Mouse (Mus musculus) granulocyte monocyte progenitor cell, adult 5-6 weeks (primary cell): ENCODE measurements around the gene Fastkd5. TPM values are rescaled to one million over a fixed set of nuclear protein-coding genes. Genes with fewer than 3 reads are reported as not detected.

Source experiments
- ATAC-seq: replicated peaks from 2 replicates; pipeline ENCODE4 v1.8.0; 2016; ENCODE audit warnings: mild to moderate bottlenecking, moderate TSS enrichment, inconsistent platforms; ENCODE audit not compliant: poor library complexity, severe bottlenecking
- total RNA-seq, 2 experiments: library from RNA; stranded (forward) in 1 of 2; stranded (reverse) in 1 of 2; fragments of 200-712, 200-1000 nt in 1 of 2; fragments of >200 nt in 1 of 2; fragmentation: Nextera tagmentation in 1 of 2; gene quantifications; 2 replicates each; pipeline ENCODE4 v1.2.3; 2014 to 2017

Fastkd5 gene
- total RNA-seq, 2 experiments from 2014 or later, result 16.3 to 19.3 TPM

DNA sequence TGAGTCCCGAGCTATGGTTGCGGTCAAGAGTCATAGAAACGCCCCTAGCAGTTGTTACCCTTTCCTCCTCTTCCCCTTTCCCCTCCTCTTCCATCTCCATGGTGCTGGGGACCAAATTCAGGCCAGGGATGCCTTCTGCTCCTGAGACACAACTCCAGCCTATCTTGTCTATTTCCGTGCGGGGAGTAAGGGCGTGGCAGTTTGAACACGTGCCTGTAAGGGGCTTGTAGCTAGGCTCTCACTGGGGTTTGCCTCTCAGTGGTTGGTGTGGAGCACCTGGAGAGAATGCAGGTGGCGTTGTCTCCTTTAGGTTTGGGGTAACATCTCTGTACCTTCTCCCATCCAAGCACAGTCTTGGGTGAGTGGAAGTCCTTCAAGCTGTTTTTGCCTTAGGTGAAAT lies 50.0 kb downstream of the Fastkd5 start:
- ATAC-seq, result peak; percentile 37

DNA sequence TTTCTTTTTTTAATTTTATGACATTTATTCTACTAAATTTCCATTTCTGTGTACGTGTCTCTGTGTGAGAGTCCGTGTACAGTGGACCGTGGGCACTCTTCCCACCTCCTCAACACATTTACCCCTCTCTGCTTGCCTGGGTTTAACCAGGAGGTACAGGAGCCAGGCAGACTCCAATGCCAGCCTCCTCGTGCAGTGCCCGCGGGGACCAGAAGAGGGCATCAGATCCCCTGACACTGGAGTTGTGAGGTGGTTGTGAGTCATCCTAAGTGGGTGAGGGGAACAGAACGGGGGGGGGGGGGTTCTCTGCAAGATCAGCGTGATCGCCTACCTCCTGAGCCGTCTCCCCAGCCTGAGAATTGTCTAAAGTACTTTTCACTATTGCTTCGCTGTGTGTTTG lies 51.7 kb downstream of the Fastkd5 start:
- peak; percentile 57 for ATAC-seq

DNA sequence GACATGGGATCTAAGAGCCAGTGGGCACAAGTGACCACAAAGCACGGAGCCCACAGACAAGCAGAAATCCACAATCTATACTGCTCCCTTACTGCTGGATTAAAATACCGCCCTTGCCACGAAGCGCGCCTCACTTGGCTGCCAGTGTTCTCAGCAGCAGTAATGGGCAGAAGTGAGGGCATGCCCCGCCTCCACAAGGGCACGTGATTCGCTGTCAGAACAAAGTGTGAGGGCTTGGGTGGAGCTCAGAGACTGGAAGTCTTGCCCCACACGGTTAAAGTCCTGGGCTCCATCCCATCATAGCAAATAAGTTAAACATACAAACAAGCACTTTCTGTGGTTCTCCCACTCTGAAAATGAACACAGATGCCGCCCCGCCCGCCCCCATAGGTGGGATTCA lies 52.2 kb downstream of the Fastkd5 start:
- ATAC-seq, result peak; percentile 61

DNA sequence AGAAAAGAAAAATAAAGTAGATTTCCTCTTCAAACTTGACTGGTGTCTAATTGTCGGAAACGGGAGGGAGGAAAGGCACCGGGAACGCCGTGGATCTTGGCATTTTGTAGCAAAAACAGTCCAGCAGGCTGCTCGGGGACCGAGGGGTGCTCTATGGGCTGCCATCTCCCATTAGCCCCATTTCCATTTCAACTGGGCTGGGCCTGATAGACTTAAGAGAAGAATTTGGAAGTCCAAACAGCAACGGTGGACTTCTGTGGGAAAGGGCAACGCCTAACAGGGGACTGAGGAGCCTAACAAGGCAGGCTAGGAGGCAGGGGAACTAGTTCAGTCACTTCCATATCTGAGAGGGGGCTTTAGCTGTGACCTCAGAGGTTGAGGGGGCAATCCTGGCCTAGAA lies 52.8 kb downstream of the Fastkd5 start:
- ATAC-seq, result no peak

DNA sequence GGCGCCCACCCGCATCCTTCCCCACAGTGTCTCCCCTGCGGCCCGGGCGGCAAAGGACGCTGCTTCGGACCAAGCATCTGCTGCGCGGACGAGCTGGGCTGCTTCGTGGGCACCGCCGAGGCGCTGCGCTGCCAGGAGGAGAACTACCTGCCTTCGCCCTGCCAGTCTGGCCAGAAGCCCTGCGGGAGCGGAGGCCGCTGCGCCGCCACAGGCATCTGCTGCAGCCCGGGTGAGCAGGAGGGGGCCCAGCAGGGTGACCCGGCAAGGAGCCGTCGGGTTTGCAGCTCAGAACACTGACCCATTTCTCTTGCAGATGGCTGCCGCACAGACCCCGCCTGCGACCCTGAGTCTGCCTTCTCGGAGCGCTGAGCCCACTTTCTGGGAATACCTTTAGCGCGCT lies 53.3 kb downstream of the Fastkd5 start:
- ATAC-seq, result peak; percentile 16; the same call in 1 of the 2 replicates

DNA sequence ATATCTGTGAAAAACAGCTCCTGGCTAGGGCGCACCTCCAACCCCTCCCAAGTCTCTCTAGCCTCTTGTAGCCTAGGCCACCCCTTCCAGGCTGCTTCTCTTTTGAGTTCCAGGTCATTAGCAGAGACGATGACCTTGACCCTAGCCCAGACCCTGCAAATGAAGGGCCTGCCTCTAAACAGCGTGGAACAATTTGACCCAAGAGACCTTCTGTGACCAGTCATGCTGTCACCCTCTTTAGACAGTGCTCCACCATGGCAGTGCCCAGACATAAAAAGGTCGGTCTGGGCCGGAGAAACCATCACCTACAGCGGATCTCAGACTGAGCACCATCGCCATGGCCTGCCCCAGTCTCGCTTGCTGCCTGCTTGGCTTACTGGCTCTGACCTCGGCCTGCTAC lies 54.0 kb downstream of the Fastkd5 start, which contains the start of gene Oxt:
Oxt (plus strand) TSS at position 301 of the 400 bp plus-strand sequence.
- no peak for ATAC-seq

DNA sequence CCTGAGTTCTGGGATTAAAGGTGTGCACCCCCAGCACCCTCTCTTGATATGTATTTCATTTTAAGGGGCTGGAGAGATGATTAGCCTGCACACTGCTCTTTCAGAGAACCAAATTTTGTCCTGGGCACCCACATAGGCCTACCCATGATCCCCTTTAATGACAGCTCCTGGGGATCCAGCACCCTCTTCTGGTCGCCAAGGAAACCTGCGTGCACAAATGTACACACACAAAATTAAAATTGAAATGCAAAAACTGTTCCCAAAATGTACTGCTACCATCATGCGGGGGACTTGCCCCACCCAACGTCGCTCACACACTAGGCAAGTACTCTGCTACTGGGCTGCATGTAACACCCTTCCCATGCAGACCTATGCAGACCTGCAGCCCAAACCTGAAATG lies 54.9 kb downstream of the Fastkd5 start:
- ATAC-seq, result no peak

DNA sequence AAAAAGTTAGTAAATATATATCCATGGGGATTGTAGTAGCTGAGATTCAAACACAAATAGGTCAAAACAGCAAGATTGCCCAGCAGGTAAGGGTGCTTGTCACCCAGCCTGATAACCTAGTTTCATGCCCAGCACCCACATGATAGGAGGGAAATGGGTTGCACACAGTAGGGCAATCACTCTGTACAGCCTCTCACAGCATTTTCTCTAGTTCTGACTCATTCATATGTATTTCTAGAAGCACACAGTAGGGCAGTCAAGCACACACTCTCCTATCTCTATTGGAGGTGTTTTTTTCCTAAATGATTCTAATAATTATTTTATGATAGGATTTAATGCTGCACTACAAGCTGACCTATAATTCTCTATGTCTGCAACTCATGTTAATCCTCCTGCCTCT lies 59.9 kb downstream of the Fastkd5 start:
- ATAC-seq, result no peak

DNA sequence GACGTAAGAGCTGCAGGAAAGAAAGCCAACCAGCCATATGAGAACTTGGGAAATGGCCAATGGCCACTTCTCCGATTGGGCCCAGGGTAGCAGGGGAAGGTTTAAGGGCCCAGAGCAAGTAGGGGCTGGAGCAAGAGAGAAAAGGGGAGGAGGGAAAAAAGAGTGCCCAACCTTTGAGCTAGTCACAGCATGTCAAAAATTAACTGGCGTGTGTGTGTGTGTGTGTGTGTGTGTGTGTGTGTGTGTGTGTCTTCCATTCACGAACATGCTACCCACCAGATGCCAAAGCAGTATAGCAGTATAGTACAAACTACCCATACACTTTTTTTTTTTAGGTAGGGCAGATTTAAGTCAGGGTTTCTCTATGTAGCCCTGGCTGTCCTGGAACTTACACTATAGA lies 60.9 kb downstream of the Fastkd5 start:
- ATAC-seq, result no peak

DNA sequence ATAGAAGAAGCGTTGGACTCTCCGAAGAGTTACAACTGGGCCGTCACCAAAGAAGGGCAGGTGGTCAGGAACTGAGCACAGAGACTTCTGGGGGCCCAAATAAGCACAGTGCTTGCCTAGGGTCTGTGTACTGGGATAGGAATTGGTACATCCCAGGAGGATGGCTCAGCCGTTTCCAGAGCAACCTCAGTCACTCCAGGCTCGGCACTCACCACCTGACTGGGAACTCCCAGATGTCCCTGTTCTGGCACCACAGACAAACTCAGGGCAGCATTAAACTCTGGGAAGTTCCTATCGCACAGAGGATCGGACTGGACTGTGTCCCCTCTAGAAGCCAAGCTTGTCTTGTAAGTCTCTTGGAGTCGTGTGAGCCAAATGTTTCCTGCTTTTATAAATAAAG lies 64.8 kb downstream of the Fastkd5 start:
- ATAC-seq, result no peak

DNA sequence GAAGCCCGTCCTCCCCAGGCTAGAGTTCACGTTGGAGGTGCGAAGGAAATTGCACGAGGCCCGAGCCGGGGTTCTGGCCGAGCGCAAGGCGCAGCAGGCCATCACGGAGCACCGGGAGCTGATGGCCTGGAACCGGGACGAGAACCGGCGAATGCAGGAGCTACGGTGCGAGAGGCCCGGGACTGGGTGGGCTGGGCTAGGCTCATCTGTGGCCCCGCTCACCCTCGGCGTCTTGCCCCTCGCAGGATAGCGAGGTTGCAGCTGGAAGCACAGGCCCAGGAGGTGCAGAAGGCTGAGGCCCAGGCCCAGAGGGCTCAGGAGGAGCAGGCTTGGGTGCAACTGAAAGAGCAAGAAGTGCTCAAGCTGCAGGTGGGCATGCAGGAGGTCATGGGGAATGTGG lies 65.8 kb downstream of the Fastkd5 start:
- ATAC-seq, result peak; percentile 18

Other genes with a start within 250 kb of the Fastkd5 start
- 3.2 TPM in 1 of 2 replicates, not detected in the other for gene Cpxm1, start 232.5 kb downstream of the Fastkd5 start, total RNA-seq (2014; fragmentation: Nextera tagmentation)
- 0.99 TPM in 1 of 2 replicates, not detected in the other for gene Cpxm1, start 232.5 kb downstream of the Fastkd5 start, total RNA-seq (2017)
- not detected in 2 replicates for gene Gm28372, start 224.8 kb downstream of the Fastkd5 start, total RNA-seq (2014; fragmentation: Nextera tagmentation)
- not detected in 2 replicates for gene Gm28372, start 224.8 kb downstream of the Fastkd5 start, total RNA-seq (2017)
- not detected in 2 replicates for gene 1700020A23Rik, start 224.8 kb downstream of the Fastkd5 start, total RNA-seq (2014; fragmentation: Nextera tagmentation)
- not detected in 2 replicates for gene 1700020A23Rik, start 224.8 kb downstream of the Fastkd5 start, total RNA-seq (2017)
- not detected in 2 replicates for gene Tmem239, start 223.5 kb downstream of the Fastkd5 start, total RNA-seq (2014; fragmentation: Nextera tagmentation)
- not detected in 2 replicates for gene Tmem239, start 223.5 kb downstream of the Fastkd5 start, total RNA-seq (2017)
- gene Vps16, start 205.7 kb downstream of the Fastkd5 start, total RNA-seq (2014; fragmentation: Nextera tagmentation), result 128 and 155 TPM in 2 replicates
- 129 and 167 TPM in 2 replicates for gene Vps16, start 205.7 kb downstream of the Fastkd5 start, total RNA-seq (2017)
- 13.0 and 14.9 TPM in 2 replicates for gene Pced1a, start 205.3 kb downstream of the Fastkd5 start, total RNA-seq (2014; fragmentation: Nextera tagmentation)
- 13.6 and 17.2 TPM in 2 replicates for gene Pced1a, start 205.3 kb downstream of the Fastkd5 start, total RNA-seq (2017)
- 68.9 and 76.2 TPM in 2 replicates for gene Ptpra, start 179.7 kb downstream of the Fastkd5 start, total RNA-seq (2014; fragmentation: Nextera tagmentation)
- 118 and 138 TPM in 2 replicates for gene Ptpra, start 179.7 kb downstream of the Fastkd5 start, total RNA-seq (2017)
- gene Mrps26, start 66.3 kb downstream of the Fastkd5 start, total RNA-seq (2014; fragmentation: Nextera tagmentation), result 66.7 and 82.1 TPM in 2 replicates
- 47.1 and 52.4 TPM in 2 replicates for gene Mrps26, start 66.3 kb downstream of the Fastkd5 start, total RNA-seq (2017)
- not detected in 2 replicates for gene Oxt, start 53.9 kb downstream of the Fastkd5 start, total RNA-seq (2014; fragmentation: Nextera tagmentation)
- gene Oxt, start 53.9 kb downstream of the Fastkd5 start, total RNA-seq (2017), result not detected in 2 replicates
- gene Avp, start 47.5 kb downstream of the Fastkd5 start, total RNA-seq (2014; fragmentation: Nextera tagmentation), result not detected in 2 replicates
- gene Avp, start 47.5 kb downstream of the Fastkd5 start, total RNA-seq (2017), result not detected in 2 replicates
- 7.0 and 9.3 TPM in 2 replicates for gene Ubox5, start within 50 bp of the Fastkd5 start, total RNA-seq (2014; fragmentation: Nextera tagmentation)
- gene Ubox5, start within 50 bp of the Fastkd5 start, total RNA-seq (2017), result 5.9 and 10.0 TPM in 2 replicates
- 1.2 TPM in 1 of 2 replicates, not detected in the other for gene Lzts3, start 12.8 kb upstream of the Fastkd5 start, total RNA-seq (2014; fragmentation: Nextera tagmentation)
- 0.13 and 0.57 TPM in 2 replicates for gene Lzts3, start 12.8 kb upstream of the Fastkd5 start, total RNA-seq (2017)
- 50.3 and 111 TPM in 2 replicates for gene Ddrgk1, start 34.6 kb upstream of the Fastkd5 start, total RNA-seq (2014; fragmentation: Nextera tagmentation)
- gene Ddrgk1, start 34.6 kb upstream of the Fastkd5 start, total RNA-seq (2017), result 84.5 and 86.3 TPM in 2 replicates
- 80.5 and 90.4 TPM in 2 replicates for gene Itpa, start 37.6 kb upstream of the Fastkd5 start, total RNA-seq (2014; fragmentation: Nextera tagmentation)
- 64.1 and 76.7 TPM in 2 replicates for gene Itpa, start 37.6 kb upstream of the Fastkd5 start, total RNA-seq (2017)
- gene Slc4a11, start 67.5 kb upstream of the Fastkd5 start, total RNA-seq (2014; fragmentation: Nextera tagmentation), result 0.32 and 5.7 TPM in 2 replicates
- gene Slc4a11, start 67.5 kb upstream of the Fastkd5 start, total RNA-seq (2017), result 0.52 TPM in 1 of 2 replicates, not detected in the other